Mouse (Mus musculus): ENCODE data around the gene Rfxank. TPM values are rescaled to one million over a fixed set of nuclear protein-coding genes. Genes with fewer than 3 reads are reported as not detected.

The Rfxank gene
- total RNA-seq, 2 experiments from 2014 or later, result 7.4 to 9.1 TPM

GRCm38 (mm10) chr8:70152537-70153257, 13.7 kb upstream of the Rfxank start:
- peak; percentile 51 for DNase-seq (ENCODE audit: low spot score)

DNA sequence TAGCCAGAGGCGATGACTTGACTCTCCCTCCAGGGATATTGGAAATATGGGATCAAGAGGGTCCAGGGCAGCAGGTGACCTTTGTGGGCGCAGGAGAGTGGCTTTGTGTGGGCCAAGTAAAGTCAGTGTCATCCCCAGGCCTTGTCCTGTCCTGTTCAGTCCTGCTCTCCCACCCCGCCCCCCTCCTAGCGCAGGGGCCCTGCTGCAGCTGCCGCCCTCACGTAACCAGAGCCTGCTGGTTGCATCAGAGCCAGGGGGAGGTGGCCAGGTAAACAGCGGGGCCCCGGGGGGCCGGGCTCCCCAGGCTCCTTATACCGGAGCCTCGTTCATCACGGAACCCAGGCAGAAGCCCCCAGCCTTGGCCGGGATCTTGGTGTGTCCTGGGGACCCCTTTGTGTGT, 11.2 kb upstream of the Rfxank start:
- no peak for DNase-seq (ENCODE audit: low spot score)

DNA sequence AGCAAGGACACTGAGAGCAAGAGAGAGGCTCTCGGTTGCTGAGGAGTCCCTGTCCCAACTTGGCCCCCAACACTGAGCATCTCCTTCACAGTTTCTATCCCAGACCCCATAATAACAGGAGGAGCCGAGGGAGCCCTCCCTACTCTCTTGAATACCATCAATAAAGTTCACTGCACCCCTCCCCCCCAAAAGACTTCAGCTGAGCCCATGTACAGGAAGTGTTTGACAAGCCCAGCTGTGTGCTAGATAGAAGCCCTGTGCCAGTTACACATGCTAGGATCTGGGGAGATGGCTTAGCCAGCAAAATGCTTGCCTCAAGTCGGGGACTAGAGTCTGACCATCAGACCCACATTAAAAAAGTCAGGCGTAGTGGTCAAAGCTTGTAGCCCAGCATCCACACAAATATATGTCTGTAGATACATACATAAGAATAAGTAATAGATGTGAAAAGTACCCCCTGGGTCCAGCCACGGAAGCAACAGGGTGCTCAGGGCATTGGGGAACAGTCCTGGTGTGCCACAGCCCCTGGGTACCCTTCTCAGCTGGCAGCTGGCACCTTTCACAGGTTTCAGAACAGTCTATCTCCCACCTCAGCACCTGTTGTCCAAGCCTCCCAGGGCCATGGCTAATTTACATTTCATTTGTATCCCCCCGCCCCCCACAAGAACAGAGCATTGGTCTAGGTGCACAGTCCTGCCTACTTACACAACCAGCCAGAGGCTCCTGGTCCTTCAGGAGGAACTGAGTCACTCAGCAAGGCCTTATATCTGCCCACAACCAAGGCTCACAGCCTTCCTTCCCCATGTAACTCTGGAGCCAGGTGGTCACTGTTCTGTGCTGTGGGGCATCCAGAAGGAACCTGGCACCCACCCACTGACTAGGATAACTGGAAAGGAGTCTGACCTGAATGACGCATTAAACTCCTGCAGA, 9.0 kb upstream of the Rfxank start:
- DNase-seq (ENCODE audit: low spot score), result no peak

- DNase-seq (ENCODE audit: low spot score), result no peak
Measured at GRCm38 (mm10) chr8:70139981-70140380, 1.0 kb upstream of the Rfxank start.

DNA sequence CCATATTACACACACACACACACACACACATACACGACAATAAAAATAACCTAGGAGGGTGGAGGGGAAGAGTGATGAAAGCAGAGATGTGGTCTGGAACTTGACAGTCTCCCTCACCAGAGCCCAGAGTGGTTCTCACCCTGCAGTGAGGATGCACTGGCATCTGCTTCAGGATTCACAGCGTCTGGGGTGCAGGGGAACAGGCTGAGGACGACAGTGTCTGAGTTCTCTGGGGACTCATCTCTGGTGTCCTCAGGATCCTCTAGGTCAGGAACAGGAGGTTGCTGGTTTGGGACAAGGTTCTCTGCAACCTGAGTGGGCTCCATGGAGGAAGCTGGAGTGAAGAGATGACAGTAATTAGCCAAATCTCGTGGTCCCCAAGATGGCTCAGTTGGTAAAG, 1.1 kb downstream of the Rfxank start:
- no peak for DNase-seq (ENCODE audit: low spot score)

GRCm38 (mm10) chr8:70136591-70136990, 2.4 kb downstream of the Rfxank start:
- no peak for DNase-seq (ENCODE audit: low spot score)

DNA sequence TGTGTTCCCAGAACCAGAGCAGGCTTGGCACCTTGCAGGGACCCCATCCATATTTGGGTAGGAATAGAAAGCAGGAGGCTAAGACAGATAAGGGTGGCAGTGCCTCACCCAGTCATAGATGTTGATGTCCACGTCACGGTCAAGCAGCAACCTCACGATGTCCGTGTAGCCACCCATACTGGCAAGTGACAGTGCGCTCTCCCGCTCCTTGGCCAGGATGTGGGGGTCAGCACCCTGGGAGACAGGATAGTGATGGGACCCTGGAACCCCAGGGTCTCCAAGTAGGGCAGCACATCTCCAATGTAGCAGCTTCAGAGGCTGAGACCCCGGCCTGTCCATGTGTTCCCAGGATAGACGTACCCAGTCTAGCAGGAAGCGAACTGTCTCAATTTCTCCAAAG, 4.0 kb downstream of the Rfxank start:
- no peak for DNase-seq (ENCODE audit: low spot score)

- DNase-seq (ENCODE audit: low spot score), result no peak
Measured at GRCm38 (mm10) chr8:70134086-70134485, 4.9 kb downstream of the Rfxank start.

DNA sequence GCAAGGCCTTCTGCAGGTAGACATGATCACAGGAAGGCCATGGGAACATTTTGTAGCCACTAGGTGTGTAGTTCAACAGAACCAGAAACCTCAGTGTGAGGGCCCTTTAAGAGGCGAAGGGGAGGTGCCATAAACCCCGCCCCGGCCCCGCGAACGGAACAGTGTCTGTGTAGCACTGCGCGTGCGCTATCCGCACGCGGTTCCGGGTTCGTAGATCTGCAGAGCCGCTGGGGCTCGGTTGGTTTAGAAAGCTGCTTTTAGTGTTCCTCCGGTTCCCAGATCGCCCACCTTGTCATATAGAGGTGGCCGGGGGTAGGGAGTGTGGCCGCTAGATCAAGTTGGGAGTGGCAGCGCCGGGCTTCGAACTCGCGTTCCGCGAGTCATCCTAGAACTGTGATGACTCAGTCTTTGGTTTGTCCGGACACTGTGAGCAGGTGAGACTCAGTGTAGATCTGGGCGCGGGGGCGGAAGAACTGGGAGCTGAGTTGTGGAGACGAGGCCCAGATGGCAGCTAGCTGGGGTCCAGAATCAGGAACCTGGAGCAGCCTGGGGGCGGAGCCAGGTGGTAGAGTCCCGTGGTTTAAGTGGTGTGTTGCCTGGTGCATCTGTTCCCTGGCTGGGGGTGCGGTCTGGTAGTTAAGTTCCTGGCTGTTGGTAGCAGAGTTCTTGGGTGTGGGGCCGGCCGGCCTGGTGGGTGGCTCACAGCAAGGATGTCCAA, 7.6 kb downstream of the Rfxank start, which contains the start of gene Nr2c2ap:
Gene Nr2c2ap (plus strand): TSS at position 168 of the 718 bp plus-strand sequence.
- DNase-seq (ENCODE audit: low spot score), result peak; percentile 80

DNA sequence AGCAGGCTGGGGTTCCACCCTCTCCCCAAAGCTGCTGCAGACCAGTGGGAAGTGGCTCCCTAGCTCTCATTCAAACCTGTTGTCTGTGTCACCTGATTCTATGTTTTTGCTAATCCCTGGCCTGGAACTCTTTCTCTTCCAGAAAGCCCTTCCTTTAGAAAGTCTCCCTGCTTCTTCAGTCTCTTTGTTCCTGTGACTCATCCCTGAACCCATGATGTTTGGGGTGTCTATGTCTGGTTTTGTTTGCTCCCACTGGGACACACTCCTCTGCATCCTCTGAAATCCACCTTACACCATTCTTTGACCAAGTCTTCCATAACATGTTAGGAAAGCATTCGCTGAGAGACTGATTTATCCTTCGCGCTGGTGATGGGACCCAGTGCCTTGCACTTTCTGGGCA, 8.9 kb downstream of the Rfxank start:
- no peak for DNase-seq (ENCODE audit: low spot score)

- peak; percentile 26 for DNase-seq (ENCODE audit: low spot score)
Measured at GRCm38 (mm10) chr8:70129309-70129952, 9.5 kb downstream of the Rfxank start.

DNA sequence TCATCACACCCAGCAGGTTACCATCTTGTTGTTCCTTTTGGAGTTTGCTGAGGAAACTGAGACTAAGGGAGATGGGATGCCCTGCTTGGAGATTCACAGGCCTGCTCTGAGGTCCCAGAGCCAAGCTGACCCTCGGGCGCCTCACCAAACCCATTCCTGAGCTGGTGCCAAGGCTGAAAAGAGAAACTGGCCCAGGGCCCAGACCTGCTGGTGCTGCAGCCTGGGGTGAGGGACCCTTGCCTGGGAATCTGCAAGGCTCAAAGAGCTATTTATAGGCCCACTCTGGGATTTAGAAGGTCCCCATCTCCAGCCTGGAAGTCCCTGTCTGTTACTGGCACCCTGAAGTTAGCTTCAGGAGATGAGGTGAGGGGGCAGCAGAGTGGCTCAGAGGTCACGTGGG, 10.5 kb downstream of the Rfxank start:
- peak; percentile 74 for DNase-seq (ENCODE audit: low spot score)

DNA sequence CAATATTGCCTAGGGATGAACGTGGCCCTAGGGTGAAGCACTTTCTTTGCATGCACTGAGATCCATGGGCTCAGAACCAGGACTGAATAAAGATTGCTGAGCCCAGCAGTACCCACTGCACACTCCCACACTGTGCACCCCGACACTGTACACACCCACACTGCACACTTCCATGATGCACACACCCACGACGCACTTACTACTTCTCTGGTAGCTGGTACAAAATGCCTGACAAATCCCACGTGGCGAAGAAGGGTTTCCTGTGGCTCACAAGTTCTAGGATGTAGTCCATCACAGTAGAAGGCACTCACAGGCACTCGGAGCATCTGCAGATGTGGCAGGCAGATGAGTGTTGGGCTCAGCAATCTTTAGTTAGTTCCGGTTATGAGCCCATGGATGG, 14.0 kb downstream of the Rfxank start:
- DNase-seq (ENCODE audit: low spot score), result no peak

GRCm38 (mm10) chr8:70122863-70123262, 16.1 kb downstream of the Rfxank start:
- no peak for DNase-seq (ENCODE audit: low spot score)

DNA sequence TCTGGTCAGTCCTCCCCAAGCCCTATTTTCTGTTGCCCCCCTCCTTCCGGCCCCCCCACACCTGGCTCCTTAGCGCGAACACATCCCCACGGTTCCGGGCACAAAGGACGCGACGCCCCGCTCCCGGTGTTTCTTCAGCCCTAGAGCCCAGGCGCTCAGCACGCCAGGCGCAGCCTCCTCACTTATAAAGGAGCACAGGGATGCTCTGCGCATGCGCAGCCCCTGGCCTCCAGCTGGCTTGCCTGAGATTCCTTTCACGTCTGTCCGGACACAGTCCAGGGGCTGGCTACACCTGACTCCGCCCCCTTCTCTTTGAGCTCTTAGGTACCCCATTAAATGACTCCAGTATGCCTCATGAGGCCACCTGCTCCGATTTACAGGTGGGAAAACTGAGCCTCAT, 18.3 kb downstream of the Rfxank start, which contains the start of gene Ncan:
Gene Ncan (minus strand): TSS at position 207 of the 400 bp plus-strand sequence.
- no peak for DNase-seq (ENCODE audit: low spot score)

- no peak for DNase-seq (ENCODE audit: low spot score)
Measured at GRCm38 (mm10) chr8:70118726-70119700, 19.9 kb downstream of the Rfxank start.

GRCm38 (mm10) chr8:70117611-70118010, 21.3 kb downstream of the Rfxank start:
- no peak for DNase-seq (ENCODE audit: low spot score)

GRCm38 (mm10) chr8:70114892-70115291, 24.1 kb downstream of the Rfxank start:
- DNase-seq (ENCODE audit: low spot score), result no peak

DNA sequence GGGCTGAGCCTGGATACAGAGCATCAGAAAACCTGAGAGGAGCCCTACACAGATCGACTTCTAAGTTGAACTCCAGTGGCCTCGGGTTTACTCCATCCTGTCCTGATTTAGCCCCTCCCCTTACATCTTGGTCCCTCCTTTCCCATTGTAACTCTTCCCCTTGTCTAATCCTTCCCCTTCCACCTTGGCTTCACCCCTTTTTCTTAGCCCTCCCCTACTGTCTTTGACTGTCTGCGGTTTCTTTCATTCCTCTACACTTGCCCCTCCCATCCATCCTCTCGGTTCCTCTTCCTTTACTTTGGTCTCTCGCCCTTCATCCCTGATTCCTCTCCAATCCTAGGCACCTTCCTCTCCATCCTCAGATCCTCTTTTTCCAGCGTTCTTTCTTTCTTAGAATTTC, 24.5 kb downstream of the Rfxank start:
- DNase-seq (ENCODE audit: low spot score), result no peak

DNA sequence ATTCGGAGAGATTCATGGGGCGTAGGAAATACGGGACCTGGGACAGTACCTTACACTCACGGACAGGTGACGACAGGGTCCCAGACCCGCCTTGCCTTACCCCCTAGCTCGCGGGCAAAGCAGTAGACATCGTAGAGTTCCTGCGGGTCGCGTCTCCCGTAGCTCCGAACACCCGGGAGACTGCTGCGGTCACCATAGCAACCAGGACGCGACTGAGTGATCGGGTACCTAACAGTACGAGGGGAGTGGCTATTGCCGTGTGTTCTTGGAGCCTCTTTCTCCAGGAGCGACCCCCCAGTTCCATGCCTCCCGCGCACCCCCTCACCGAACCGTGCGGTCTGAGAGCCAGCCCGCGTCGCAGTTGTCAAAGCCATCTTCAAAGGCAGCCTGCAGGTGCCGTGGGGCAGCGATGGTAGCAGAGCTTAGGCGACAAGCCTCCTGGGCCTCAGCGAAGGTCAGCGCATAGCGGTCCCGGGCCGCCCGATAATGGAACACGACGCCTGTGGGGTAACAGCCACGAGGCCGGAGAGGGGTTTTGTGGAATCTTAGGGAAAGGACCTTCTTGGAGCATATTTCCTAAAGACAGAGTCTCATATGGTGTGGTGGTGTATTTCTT, 26.4 kb downstream of the Rfxank start:
- no peak for DNase-seq (ENCODE audit: low spot score)

Data from gastrocnemius, adult 18-20 months (tissue).